Mouse (Mus musculus): Measurements from ENCODE around the gene Gm49354. TPM values are rescaled to one million over a fixed set of nuclear protein-coding genes. Genes with fewer than 3 reads are reported as not detected.

Gene Gm49354
- not detected in 2 replicates for polyA plus RNA-seq (2015; fragmentation: Nextera tagmentation; extraction: Ambion mirVana)

DNA sequence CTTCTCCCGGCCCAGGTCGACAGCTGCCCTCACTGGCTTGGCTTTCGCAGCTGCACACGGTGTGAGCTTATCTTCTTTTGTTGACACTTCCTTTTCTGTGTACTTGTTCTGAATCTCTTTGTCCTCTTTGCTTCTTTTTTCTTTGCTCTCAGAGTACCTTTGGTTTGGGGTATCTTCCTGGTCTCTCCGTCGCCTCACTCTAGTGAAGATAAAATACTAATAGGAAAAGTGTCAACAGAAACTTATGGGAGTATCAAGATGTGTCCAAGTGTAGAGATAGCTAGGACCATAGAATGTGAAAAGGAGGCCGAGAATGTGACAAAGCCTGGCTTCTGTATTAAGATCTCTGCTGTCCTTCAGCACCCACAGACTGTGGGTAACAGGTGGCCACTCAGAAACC is at the start of gene Gm49354:
Gene Gm49354, minus strand, starts transcription at position 101 of the 400 bp plus-strand sequence.

DNA sequence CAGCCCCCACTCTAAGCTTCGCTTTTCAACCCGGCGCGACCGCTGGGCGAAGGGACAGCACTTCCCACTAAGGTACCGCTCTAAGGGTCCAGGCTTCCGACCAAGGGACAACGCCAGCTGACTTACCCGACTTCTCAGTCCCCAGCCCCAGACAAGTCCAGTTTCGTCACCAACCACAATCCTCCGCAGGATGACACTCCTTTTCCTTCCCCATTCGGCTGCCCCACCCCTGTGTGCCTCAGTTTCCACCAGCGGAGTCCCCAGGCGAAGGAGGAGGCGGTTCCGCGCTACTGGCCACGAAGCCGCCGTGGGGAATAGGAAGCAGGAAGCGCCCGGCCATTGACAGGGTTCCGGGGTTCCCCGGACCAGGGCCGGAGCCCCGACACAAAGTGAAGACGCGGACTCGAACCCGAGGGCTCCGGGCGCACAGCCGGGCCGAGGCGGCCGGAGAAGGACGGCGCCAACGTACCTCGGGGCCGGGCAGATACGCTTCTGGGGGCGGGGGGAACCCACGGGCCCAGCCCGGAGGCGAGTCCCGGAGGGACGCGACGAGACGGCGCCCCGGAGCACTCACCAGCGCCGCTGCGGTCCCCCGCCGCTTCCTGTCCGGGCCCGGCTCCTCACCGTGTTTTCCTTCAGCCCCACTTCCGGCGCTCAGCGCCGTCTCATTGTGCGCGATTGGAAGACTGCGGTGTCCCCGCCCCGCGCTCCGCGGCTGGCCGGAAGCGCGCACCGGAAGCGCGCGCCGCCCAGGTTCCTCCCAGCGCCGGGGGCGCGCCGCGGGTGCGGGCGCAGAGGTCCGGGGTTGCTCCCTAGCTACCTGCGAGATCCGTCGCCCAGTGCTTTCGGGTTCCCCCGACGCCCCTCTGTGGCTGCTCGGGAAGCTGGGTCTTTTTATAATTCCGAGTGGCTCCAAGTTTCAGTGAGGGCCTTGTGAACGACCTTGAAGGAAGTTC is 40.7 kb upstream of the Gm49354 start, which contains the start of gene Tut7:
Gene Tut7, minus strand, starts transcription at position 641 of the 956 bp plus-strand sequence.

DNA sequence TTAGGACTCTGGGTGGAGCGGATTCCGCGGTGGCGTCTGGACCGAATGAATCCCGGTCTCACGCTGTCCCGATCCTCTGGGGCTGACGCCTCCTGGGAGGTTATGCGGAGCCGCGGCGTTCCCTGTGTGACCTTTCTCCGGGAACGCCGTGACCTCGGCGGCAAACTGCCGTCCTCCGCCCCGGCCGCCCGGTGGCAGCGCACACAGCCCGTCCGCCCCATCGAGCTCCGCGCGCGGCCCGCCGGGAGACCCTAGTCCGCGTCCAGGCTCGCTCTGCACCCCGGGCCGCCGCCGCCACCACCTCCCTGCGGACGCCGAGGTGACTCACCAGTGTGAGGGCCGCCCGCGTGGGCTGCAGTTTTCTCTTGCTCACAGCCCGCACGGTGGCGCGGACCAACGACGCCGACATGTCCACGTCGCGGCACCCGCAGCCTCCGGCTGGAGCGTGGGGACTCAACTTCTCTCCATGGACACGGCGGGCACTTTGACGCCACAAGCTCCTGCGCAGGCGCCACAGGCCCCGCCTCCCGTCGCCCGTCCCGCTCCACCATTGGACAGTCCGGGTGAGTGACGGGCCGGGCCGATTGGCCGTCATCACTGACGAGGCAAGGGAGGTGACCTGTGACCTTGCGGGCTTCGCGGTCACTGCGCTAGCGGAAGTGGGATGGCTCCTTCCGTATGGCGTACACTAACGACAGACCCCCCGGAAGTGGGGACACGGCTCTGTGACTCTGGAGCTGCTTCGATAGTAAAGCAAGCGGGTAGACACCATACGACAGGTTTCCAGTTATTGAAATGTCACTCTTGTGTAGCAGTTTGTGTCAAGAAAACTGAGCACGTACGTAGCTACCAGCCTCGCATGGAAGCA is 12.5 kb downstream of the Gm49354 start, which contains the start of gene Isca1:
Gene Isca1, minus strand, starts transcription at position 515 of the 868 bp plus-strand sequence.

DNA sequence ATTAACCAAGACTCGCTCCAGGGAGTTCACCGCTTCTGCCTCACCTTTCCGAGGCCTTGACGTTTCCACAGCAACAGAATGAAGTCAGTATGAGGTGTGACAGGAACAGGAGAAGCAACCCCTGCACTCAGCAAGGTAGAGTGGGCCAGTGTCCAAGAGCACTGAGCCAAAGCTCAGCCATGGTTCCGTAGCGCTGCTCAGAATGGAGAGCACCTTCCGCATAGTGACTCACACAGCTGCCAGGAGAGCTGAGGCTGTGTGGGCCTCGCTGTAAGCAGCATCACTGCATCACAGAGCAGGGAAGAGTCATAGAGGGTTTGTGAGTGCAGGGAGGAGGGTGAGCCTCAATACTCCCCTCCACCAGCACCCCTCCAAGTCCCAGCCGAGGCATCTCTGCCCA is 35.3 kb downstream of the Gm49354 start, which contains the start of gene 1700014D04Rik:
Gene 1700014D04Rik, minus strand, starts transcription at position 42 of the 400 bp plus-strand sequence.

DNA sequence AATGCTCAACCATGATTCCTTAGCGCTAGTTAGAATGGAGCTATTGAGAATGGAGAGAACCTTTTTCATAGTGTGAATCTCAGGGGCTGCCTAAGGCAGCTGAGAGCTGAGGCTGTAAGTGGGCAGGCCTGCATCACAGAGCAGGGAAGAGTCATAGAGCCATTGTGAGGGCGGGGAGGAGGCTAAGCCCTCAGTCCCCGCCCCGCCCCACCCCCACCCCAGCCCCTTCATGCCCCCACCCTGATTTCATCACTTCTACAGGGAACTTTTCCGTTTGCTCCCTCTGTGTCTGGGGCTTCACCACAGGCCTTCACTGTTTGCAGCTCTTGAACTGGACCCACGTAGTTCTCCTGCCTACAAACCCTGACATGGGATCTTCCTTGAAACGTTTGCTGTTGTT is 50.4 kb downstream of the Gm49354 start, which contains the start of gene Spata31d1d:
Gene Spata31d1d, minus strand, starts transcription at position 101 of the 400 bp plus-strand sequence.

DNA sequence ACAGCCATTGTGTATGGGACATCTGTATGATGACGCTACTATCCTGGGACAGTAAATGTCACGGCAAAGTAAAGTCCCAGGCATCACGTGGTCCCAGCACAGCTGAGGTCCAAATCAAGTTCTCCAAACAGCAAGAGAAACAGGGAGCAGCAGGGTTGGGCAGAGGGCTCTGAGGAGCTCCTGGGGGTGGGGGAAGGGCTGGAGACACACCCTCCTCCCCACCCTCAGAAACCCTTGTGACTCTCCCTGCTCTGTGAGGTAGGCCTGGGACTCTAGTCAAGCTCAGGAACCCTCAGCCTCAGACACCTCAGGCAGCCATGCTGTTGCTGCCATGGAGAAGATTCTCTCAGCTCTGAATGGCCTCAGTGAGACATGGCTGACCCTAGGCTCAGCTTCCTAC is 70.1 kb downstream of the Gm49354 start, which contains the start of gene Spata31d1b:
Gene Spata31d1b, plus strand, starts transcription at position 301 of the 400 bp plus-strand sequence.

DNA sequence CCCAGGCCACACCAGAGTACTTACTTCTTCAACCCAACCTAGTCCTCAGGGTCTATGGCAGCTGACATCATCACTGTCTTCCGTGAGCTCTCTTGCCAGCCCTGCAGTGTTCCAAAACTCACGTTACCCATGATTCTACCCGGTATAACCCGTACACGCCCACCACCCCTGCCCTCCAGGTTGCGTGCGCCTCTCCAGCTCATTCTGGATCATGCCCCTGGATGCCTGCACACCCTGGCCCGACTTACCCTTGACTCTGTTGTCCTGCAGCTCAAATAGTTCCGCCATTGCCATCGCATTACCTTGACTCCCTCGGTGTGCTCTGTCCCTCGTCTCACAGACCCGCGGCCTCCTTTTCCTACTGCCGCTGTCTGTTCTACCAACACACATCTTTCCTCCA is 71.8 kb downstream of the Gm49354 start, which contains the start of gene Spata31d1a:
Gene Spata31d1a, minus strand, starts transcription at position 101 of the 400 bp plus-strand sequence.

Other genes with a start within 250 kb of the Gm49354 start
- gene Agtpbp1, start 197.0 kb downstream of the Gm49354 start, polyA plus RNA-seq (2015; fragmentation: Nextera tagmentation; extraction: Ambion mirVana): 16.8 and 19.6 TPM in 2 replicates
- gene Naa35, start 197.0 kb downstream of the Gm49354 start, polyA plus RNA-seq (2015; fragmentation: Nextera tagmentation; extraction: Ambion mirVana): 41.7 and 57.0 TPM in 2 replicates
- gene Golm1, start 106.4 kb downstream of the Gm49354 start, polyA plus RNA-seq (2015; fragmentation: Nextera tagmentation; extraction: Ambion mirVana): 19.8 and 25.4 TPM in 2 replicates
- not detected in 2 replicates for gene 4921517D22Rik, start 88.1 kb downstream of the Gm49354 start, polyA plus RNA-seq (2015; fragmentation: Nextera tagmentation; extraction: Ambion mirVana)
- gene Spata31d1a, start 71.9 kb downstream of the Gm49354 start, polyA plus RNA-seq (2015; fragmentation: Nextera tagmentation; extraction: Ambion mirVana): not detected in 2 replicates
- gene Spata31d1b, start 70.0 kb downstream of the Gm49354 start, polyA plus RNA-seq (2015; fragmentation: Nextera tagmentation; extraction: Ambion mirVana): not detected in 2 replicates
- not detected in 2 replicates for gene Spata31d1d, start 50.5 kb downstream of the Gm49354 start, polyA plus RNA-seq (2015; fragmentation: Nextera tagmentation; extraction: Ambion mirVana)
- gene 1700014D04Rik, start 35.5 kb downstream of the Gm49354 start, polyA plus RNA-seq (2015; fragmentation: Nextera tagmentation; extraction: Ambion mirVana): not detected in 2 replicates
- gene Isca1, start 12.4 kb downstream of the Gm49354 start, polyA plus RNA-seq (2015; fragmentation: Nextera tagmentation; extraction: Ambion mirVana): 99.4 and 118 TPM in 2 replicates
- 28.8 and 35.4 TPM in 2 replicates for gene Tut7, start 40.9 kb upstream of the Gm49354 start, polyA plus RNA-seq (2015; fragmentation: Nextera tagmentation; extraction: Ambion mirVana)

Data from adrenal gland, postnatal 0 days (tissue).